Mouse (Mus musculus) adrenal gland, postnatal 25 days (tissue): ENCODE measurements around the gene Trim71. TPM values are rescaled to one million over a fixed set of nuclear protein-coding genes. Genes with fewer than 3 reads are reported as not detected.

Source experiments
- DNase-seq: peaks from one replicate; pipeline ENCODE4 v3.0.0; 2021; ENCODE audit warnings: mixed read lengths
- long read RNA-seq: library from polyadenylated mRNA; stranded (forward); transcript quantifications from one replicate; pipeline ENCODE4 v2.0.0, GENCODE M21; 2021
- total RNA-seq: library from RNA; stranded (reverse); gene quantifications from 2 replicates; pipeline ENCODE4 v1.2.3, GENCODE M21; 2021

The Trim71 gene
- 0.06 TPM in 1 of 2 replicates, not detected in the other for total RNA-seq
- long read RNA-seq, result 0 reads

- no peak for DNase-seq
Observed at GRCm38 (mm10) chr9:114563761-114564606, at the start of gene Trim71. Gene Trim71 (minus strand): TSS chr9:114564369.

DNA sequence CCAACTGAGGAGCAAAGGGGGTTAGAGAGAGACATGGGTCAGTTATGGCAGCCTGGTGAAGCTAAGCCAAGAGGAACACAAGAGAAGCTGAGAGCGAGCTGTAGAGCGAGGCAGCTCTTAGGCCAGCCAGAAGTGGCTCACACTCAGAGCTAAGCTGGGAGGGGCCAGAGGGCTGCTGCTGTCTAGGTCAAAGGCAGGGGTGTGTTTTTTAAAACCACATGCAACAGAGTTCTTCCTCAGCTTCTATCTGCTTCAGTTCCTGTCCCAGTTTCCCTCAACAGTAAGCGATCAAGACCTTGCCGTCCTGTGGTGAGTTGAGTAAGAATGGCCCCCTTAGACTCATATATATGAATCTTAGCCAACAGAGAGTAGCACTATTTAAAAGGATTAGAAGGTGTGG lies 48.9 kb upstream of the Trim71 start:
- no peak for DNase-seq

DNA sequence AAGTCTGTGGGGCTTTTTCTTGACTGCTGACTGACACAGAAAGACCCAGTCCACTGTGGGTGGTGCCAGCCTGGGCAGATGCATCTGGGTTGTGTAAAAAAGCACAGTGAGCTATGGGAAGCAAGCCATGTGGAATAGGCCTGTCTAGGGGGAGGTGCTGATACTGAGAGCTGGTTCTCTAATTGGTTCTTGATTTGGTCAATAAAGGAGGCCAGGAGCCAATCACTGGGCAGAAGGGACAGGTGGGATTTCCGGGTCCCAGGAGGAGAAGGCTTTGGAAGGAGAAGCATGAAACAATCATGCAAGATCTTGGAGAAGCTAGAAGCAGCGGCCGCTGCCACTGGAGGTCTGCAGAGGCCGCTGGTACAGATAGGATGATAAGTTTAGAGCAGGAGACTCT lies 48.4 kb upstream of the Trim71 start:
- no peak for DNase-seq

- no peak for DNase-seq
Observed at GRCm38 (mm10) chr9:114610266-114610665, 46.1 kb upstream of the Trim71 start.

GRCm38 (mm10) chr9:114603876-114604540 lies 39.8 kb upstream of the Trim71 start:
- peak; percentile 13 for DNase-seq

GRCm38 (mm10) chr9:114601096-114601495 lies 36.9 kb upstream of the Trim71 start:
- DNase-seq, result no peak

DNA sequence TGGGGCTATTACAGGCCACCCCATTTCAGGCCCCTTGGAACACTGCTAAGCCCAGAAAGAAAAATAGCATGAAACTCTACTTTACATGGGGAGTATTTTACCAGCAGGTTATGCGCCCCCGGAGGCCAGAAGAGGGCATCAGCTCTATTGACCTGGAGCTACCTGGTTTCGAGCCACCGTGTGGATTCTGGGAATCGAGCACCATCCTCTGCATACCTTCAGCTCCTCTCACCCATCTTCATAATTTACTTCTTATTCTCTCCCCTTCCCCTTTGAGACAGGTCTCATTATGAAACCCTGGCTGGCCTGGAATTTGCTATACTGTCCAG lies 20.8 kb upstream of the Trim71 start:
- DNase-seq, result no peak

GRCm38 (mm10) chr9:114584183-114585016 lies 20.2 kb upstream of the Trim71 start:
- no peak for DNase-seq

GRCm38 (mm10) chr9:114583812-114584182 lies 19.6 kb upstream of the Trim71 start:
- peak; percentile 77 for DNase-seq

DNA sequence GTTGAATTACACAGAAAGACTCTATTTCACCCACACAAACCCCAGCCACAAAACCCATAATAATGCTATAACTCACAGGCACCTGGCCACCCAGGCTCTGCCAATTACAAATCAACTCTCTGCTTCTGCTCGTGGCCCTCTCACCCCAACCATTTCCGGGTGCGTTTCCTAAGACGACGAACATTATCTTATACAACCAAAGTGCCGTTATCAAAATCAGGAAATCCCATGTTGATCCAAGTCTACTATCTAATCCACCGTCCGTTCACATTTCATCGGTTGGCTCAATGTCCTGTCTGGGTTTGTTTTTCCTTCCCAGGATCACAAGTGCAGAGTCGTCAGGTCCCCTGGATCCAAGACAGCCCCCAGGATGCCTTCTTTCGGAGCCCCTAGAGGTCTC lies 14.5 kb upstream of the Trim71 start:
- DNase-seq, result no peak

DNA sequence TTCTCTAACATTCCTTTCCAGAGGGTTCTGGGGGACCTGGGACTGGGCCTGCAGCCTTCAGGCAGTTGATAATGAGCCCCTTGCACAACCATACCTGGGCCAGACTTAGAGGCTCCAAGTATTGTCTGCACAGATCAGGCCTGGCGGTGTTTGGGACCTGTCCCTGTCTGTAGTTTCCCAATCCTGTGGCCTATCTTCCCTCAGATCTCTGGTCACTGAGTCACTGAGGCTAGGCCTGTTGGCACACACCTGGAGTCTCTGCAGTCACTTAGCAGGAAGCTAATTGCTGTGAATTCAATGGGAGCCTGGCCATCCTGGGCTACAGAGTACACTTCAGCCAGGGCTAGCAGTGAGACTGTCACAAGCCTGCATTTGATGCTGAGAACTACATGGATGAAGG lies 11.8 kb upstream of the Trim71 start:
- no peak for DNase-seq

DNA sequence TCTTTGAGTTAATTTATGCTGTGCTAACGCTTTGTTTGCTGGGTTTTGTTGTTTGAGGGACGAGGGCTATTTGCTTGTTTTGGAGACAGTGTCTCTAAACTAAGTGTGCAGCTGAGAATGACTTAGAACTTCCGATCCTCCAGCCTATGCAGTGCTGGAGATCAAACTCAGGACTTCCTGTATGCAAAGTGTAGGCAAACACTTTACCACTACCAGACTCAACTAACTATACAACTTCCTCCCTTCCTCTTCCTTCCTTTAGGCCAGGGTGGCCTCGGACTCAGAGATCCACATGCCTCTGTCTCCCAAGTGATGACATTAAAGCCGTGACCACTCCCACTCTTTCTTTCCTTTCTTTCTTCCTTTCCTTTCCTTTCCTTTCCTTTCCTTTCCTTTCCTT lies 9.4 kb upstream of the Trim71 start:
- DNase-seq, result no peak

GRCm38 (mm10) chr9:114568682-114569474 lies 4.7 kb upstream of the Trim71 start:
- no peak for DNase-seq

DNA sequence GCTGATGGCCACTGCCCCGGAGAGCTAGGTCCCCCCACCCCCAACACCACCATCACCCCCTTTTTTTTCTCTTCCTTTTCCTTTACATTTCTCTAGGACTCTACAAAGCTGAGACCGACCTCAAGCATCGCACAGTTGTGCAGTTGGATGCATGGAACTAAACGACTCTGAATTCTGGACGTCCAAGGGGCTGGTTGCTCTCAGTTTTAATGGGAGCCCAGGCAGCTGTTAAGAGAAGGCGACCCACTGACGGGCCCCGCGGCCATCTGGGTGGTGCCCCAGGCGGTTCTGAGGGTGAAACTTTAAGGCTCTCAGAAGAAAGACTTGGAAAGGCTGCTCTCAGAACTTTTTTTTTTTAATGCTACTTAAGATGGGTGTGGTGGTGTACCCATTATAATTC lies 498 bp upstream of the Trim71 start:
- no peak for DNase-seq

DNA sequence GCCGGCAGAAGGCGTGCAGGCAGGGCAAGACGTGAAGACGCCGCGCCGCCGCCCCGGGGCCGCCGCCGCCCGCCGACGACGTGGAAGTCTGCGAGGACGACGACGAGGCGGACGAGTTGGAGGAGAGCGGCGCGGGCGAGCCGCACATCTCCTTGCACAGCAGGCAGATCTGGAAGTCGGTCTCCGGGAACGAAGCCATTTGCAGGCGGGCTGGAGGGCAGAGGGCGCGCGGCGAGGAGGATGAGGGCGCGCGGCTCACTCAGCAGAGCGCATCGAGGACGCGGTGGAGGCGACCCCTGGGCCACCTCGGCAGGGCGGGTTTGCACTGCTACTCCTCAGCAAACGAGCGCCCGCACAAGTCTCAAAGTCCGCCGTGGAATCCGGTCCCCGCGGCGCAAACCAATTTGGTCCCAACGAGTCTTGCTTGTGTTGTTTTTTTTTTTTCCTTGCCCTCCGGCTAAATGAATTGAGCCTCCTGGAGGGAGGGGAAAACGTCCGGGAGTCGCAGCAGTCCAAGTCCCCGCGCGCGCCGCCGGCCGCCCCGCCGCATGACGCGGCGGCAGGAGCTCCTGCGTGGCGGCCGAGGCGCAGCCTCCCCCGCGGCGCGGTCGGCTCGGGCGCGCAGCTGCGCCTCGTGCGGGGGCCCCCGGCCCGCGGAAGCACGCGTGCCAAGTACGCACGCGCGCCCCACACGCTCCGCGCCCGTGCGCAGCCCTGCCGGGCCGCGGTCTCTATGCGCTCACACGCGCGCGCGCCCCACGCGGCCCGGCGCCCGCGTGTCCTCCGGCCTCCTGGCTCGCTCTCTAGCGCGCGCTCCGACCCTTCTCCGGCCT lies 1.0 kb downstream of the Trim71 start:
- DNase-seq, result no peak

GRCm38 (mm10) chr9:114562031-114562918 lies 1.9 kb downstream of the Trim71 start:
- DNase-seq, result no peak

DNA sequence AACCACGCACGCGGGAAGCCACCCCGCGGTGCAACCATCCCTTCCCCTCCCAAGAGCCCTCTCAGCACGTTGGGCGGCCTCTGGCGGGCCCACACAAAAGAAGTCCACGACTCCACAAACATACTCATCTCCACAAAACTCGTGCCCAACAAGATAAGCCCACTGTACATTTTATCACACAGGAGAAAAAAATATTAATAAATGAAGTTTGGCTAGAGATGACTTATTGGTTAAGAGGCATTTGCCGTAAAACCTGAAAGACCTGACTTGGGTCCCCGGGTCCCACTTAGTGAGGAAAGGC lies 2.5 kb downstream of the Trim71 start:
- DNase-seq, result no peak

DNA sequence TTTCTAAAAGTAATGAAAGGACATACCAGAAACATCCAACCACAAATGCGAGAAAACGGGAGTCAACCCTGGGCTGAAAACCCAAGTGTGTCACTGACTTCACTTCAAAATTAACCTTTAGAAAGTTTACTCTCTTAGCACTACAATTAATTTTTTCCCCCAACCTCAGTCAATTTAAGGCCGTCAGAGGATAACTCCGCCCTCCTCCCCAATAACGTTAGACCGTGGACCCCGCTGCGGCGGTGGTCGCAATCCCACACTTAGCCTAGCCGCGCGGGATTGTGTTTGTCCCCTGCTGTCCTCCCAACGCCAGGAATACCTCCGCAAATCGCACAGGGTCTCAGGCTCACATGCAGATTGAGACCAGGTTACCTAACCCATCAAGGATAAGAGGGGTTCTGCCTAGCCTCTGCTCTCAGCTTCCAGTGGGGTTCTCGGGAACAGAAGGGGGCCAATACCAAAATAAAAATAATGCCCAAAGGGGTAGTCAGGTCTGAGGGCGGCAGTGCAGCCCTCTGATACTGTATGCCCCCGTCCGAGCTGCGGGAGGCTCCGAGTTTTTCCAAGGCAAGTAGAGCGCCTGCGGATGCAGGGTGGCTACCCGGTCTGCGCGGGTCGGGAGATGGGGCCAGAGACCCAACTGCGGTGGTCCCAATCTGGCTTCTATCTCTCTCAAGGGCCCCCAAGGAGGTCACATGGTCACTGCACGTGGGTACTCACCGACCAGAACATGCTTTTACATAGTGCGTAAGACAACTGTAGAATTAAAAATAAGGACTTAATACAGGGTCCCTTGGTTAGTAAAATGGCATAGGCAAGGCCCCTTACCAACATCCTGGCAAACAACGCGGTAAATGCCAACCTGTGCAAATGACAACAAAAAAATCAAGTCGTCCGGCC lies 3.1 kb downstream of the Trim71 start:
- DNase-seq, result no peak

DNA sequence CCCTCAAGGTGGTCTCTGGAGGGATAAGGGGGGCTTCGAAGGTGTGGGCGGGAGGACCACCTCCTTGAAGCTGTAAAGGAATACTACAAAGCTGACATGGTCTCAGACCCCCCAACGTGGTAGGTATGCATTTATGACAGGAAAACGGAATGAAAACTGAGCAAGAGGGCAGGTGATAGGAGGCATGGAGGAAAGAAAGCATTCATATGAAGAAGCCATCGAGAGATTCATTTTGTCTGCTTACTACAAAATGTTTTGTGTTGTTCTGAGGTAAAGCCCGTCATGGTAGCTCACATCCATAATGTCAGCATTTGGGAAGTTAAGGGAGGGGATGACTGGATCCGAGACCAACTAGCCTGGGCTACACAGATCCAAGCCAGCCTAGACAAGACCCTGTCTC lies 4.0 kb downstream of the Trim71 start:
- DNase-seq, result no peak
